In genomic region chr2:59676041-59676440, GRCm38 (mm10) we compare ENCODE assay signal across 16 mouse cellular contexts.
DNase-seq lines count a peak whose midpoint lies in the region; ATAC-seq and TF ChIP-seq lines count a peak whose summit lies in the region.
"Had no signal": no experiment of that assay in that cellular context is flagged by ENCODE, and none has a peak within 500 bp of the region (broad histone marks: within the 10 kb centered on the region; RNA-seq: fewer than 3 reads in every experiment).

No protein-coding gene starts in this region.

- H3K4me2 ChIP-seq in heart, embryonic 11.5 days: no peak overlapping the region
- H3K4me2 ChIP-seq in liver, embryonic 13.5 days: no peak overlapping the region
- H3K4me2 ChIP-seq in liver, postnatal 0 days (ENCODE audit: low read depth, low read length): no peak overlapping the region
- no peak overlapping the region for H3K4me2 ChIP-seq in stomach, embryonic 14.5 days (replicated peaks; ENCODE audit: low read depth, low read length)
- H3K4me2 ChIP-seq: forebrain, embryonic 12.5 days; hindbrain, embryonic 15.5 days; limb, embryonic 13.5 days; neural tube, embryonic 13.5 days had no signal

- H3K27ac ChIP-seq in heart, embryonic 11.5 days (ENCODE audit: low read depth, low read length): peak overlapping the region; percentile 65
- H3K27ac ChIP-seq in liver, embryonic 13.5 days: peak overlapping the region; percentile 39; the same call in 1 of the 2 replicates
- no peak overlapping the region; the same call in 1 of the 2 replicates for H3K27ac ChIP-seq in liver, postnatal 0 days (ENCODE audit: low read depth)
- no peak overlapping the region for H3K27ac ChIP-seq in stomach, embryonic 14.5 days (ENCODE audit: low read length)
- H3K27ac ChIP-seq: hindbrain, embryonic 15.5 days; neural tube, embryonic 13.5 days had no signal

- ATAC-seq in heart, embryonic 11.5 days (replicated peaks; ENCODE audit: insufficient number of reproducible peaks, low FRiP score, low TSS enrichment): no peak
- ATAC-seq in liver, embryonic 13.5 days (ENCODE audit: low read depth): no peak
- no peak for ATAC-seq in liver, postnatal 0 days
- ATAC-seq in stomach, embryonic 14.5 days (ENCODE audit: insufficient number of reproducible peaks, insufficient read depth, low FRiP score, low read depth): 0 out of 2 replicates have a peak, but pooled peaks have one; percentile 11

- no peak for TF ChIP-seq EP300 in liver, postnatal 0 days (IDR thresholded peaks at IDR 0.05; ENCODE audit: low read depth)

- intact Hi-C loops in heart, postnatal 14 days (cut with DNase I): no loop called here
- intact Hi-C loops in left cerebral cortex, postnatal 4 days (cut with DNase I): no loop called here

- no peak for DNase-seq in heart, postnatal 14 days
- DNase-seq in liver, embryonic 13.5 days: no peak
- DNase-seq in liver, postnatal 0 days: no peak
- peak; percentile 79 for DNase-seq in fat pad, adult 2 months (ENCODE audit: extremely low read depth, low read depth, low spot score)
- no peak for DNase-seq in urinary bladder, postnatal 36 days (ENCODE audit: low spot score in 2 of 2)
- no peak for DNase-seq in left cerebral cortex, postnatal 4 days
- DNase-seq: adrenal gland, adult 8-10 months; lung, postnatal 4 days; midbrain, embryonic 14.5 days had no signal

- no peak for TF ChIP-seq CTCF in liver, postnatal 0 days (IDR thresholded peaks at IDR 0.05; ENCODE audit: low read depth)

- 64% methylated on average over 6 of the region's 6 CpGs for WGBS in heart, embryonic 11.5 days (ENCODE audit: insufficient replicate concordance)
- WGBS in liver, embryonic 13.5 days (ENCODE audit: insufficient replicate concordance): 65% methylated on average over 6 of the region's 6 CpGs
- WGBS in liver, postnatal 0 days (ENCODE audit: insufficient replicate concordance): 65% methylated on average over 6 of the region's 6 CpGs
- 76% methylated on average over 6 of the region's 6 CpGs for WGBS in stomach, embryonic 14.5 days

- H3K4me3 ChIP-seq in heart, embryonic 11.5 days (ENCODE audit: low read depth, low read length): no peak overlapping the region
- H3K4me3 ChIP-seq in liver, embryonic 13.5 days (replicated peaks): no peak overlapping the region
- no peak overlapping the region for H3K4me3 ChIP-seq in liver, postnatal 0 days (ENCODE audit: low read depth, low read length)
- no peak overlapping the region for H3K4me3 ChIP-seq in stomach, embryonic 14.5 days (ENCODE audit: low read depth, low read length)
- H3K4me3 ChIP-seq: forebrain, embryonic 12.5 days; hindbrain, embryonic 15.5 days; limb, embryonic 13.5 days; neural tube, embryonic 13.5 days had no signal

- no peaks in the 10 kb centered on the region for H3K27me3 ChIP-seq in heart, embryonic 11.5 days (ENCODE audit: control insufficient read depth, insufficient read depth, low read length)
- H3K27me3 ChIP-seq in liver, embryonic 13.5 days: no peaks in the 10 kb centered on the region
- H3K27me3 ChIP-seq in liver, postnatal 0 days (ENCODE audit: insufficient read depth, low read length): no peaks in the 10 kb centered on the region
- H3K27me3 ChIP-seq in stomach, embryonic 14.5 days (ENCODE audit: control insufficient read depth, insufficient read depth, low read length): no peaks in the 10 kb centered on the region
- H3K27me3 ChIP-seq: forebrain, embryonic 12.5 days; hindbrain, embryonic 15.5 days; limb, embryonic 13.5 days; neural tube, embryonic 13.5 days; Patski had no signal

- no peak overlapping the region for H3K9ac ChIP-seq in heart, embryonic 11.5 days (ENCODE audit: low read depth, low read length)
- H3K9ac ChIP-seq in liver, embryonic 13.5 days: no peak overlapping the region
- H3K9ac ChIP-seq in liver, postnatal 0 days (replicated peaks): no peak overlapping the region
- H3K9ac ChIP-seq in stomach, embryonic 14.5 days (replicated peaks; ENCODE audit: low read depth, low read length): no peak overlapping the region
- H3K9ac ChIP-seq: forebrain, embryonic 12.5 days; hindbrain, embryonic 15.5 days; neural tube, embryonic 13.5 days had no signal

- peaks cover 68% of the 10 kb centered on the region for H3K4me1 ChIP-seq in heart, embryonic 11.5 days (ENCODE audit: control insufficient read depth, insufficient read depth, low read length)
- H3K4me1 ChIP-seq in liver, embryonic 13.5 days (replicated peaks): peaks cover 34% of the 10 kb centered on the region
- peaks cover 17% of the 10 kb centered on the region for H3K4me1 ChIP-seq in liver, postnatal 0 days (ENCODE audit: insufficient read depth)
- H3K4me1 ChIP-seq in stomach, embryonic 14.5 days (ENCODE audit: control insufficient read depth, insufficient read depth, low read length): peaks cover 20% of the 10 kb centered on the region; the same call in 1 of the 2 replicates
- H3K4me1 ChIP-seq: hindbrain, embryonic 15.5 days had no signal

- H3K36me3 ChIP-seq in heart, embryonic 11.5 days (ENCODE audit: control insufficient read depth, insufficient read depth, low read length): no peaks in the 10 kb centered on the region
- H3K36me3 ChIP-seq in liver, embryonic 13.5 days: no peaks in the 10 kb centered on the region
- no peaks in the 10 kb centered on the region for H3K36me3 ChIP-seq in liver, postnatal 0 days (replicated peaks; ENCODE audit: insufficient read depth, low read length)
- H3K36me3 ChIP-seq in stomach, embryonic 14.5 days (ENCODE audit: control insufficient read depth, insufficient read depth, low read length): no peaks in the 10 kb centered on the region
- H3K36me3 ChIP-seq: forebrain, embryonic 12.5 days; hindbrain, embryonic 15.5 days; limb, embryonic 13.5 days; neural tube, embryonic 13.5 days had no signal

- no peaks in the 10 kb centered on the region for H3K9me3 ChIP-seq in heart, embryonic 11.5 days (replicated peaks; ENCODE audit: control insufficient read depth, low read length)
- no peaks in the 10 kb centered on the region for H3K9me3 ChIP-seq in liver, embryonic 13.5 days (replicated peaks)
- no peaks in the 10 kb centered on the region for H3K9me3 ChIP-seq in liver, postnatal 0 days (ENCODE audit: low read length)
- H3K9me3 ChIP-seq in stomach, embryonic 14.5 days (ENCODE audit: control insufficient read depth, low read depth, low read length): no peaks in the 10 kb centered on the region
- H3K9me3 ChIP-seq: forebrain, embryonic 12.5 days; hindbrain, embryonic 15.5 days; limb, embryonic 13.5 days; neural tube, embryonic 13.5 days had no signal

Comparison
In these comparisons a context has a peak if more than half of its experiments do, and no peak if none do; other contexts are left out.
1. H3K27ac ChIP-seq: peak in heart, embryonic 11.5 days (single experiment) and liver, embryonic 13.5 days (single experiment); none in liver, postnatal 0 days (single experiment) and stomach, embryonic 14.5 days (single experiment).